Mouse (Mus musculus): ENCODE data around the gene Pitpnb. TPM values are rescaled to one million over a fixed set of nuclear protein-coding genes. Genes with fewer than 3 reads are reported as not detected.
A peak's percentile ranks its signal among the peaks of the same experiment; 100 is the strongest.

Pitpnb gene
- polyA plus RNA-seq, 1 experiment from 2014 or later = 130 TPM

DNA sequence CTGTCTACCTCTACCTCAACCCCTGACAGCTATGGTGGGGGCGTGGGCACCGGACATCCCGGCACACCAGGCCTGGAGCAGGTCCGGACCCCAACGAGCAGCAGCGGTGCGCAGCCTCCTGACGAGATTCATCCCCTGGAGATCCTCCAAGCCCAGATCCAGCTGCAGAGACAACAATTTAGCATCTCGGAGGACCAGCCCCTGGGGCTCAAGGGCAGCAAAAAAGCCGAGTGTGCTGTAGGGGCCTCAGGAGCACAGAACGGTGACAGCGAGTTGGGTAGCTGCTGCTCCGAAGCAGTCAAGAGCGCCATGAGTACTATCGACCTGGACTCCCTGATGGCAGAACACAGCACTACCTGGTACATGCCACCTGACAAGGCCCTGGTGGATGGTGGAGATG, 90.9 kb downstream of the Pitpnb start:
- Histone ChIP-seq H3K27me3 (ENCODE audit: poor library complexity, severe bottlenecking) (peaks cover 40% of the 10 kb centered on the region), H3K27ac (peak overlapping the region; percentile 99), H3K4me3 (peak overlapping the region; percentile 97), H3K4me1 (peaks cover 92% of the 10 kb centered on the region), H3K9me3 (no peaks in the 10 kb centered on the region), H3K36me3 (replicated peaks) (peaks cover 81% of the 10 kb centered on the region)
- WGBS = 72% methylated on average over 15 of the region's 15 CpGs
- DNase-seq (ENCODE audit: extremely low spot score, low spot score) = no peak

GRCm38 (mm10) chr5:111422058-111422800, 91.7 kb downstream of the Pitpnb start:
- DNase-seq (ENCODE audit: extremely low spot score, low spot score) = no peak
- WGBS = 67% methylated on average over 8 of the region's 8 CpGs

GRCm38 (mm10) chr5:111423011-111423410, 92.4 kb downstream of the Pitpnb start:
- peak overlapping the region; percentile 97 for H3K4me3 ChIP-seq
- H3K9me3 ChIP-seq = no peaks in the 10 kb centered on the region
- peaks cover 97% of the 10 kb centered on the region for H3K36me3 ChIP-seq (replicated peaks)
- H3K27me3 ChIP-seq (ENCODE audit: poor library complexity, severe bottlenecking) = peaks cover 36% of the 10 kb centered on the region
- H3K4me1 ChIP-seq = peaks cover 98% of the 10 kb centered on the region
- no peak for DNase-seq (ENCODE audit: extremely low spot score, low spot score)
- WGBS = 69% methylated on average over 10 of the region's 10 CpGs
- peak overlapping the region; percentile 99 for H3K27ac ChIP-seq

More at GRCm38 (mm10) chr5:111422058-111422800, 91.7 kb downstream of the Pitpnb start:
- peaks cover 36% of the 10 kb centered on the region for H3K27me3 ChIP-seq (ENCODE audit: poor library complexity, severe bottlenecking)
- peaks cover 94% of the 10 kb centered on the region for H3K4me1 ChIP-seq
- H3K36me3 ChIP-seq (replicated peaks) = peaks cover 89% of the 10 kb centered on the region
- peak overlapping the region; percentile 97 for H3K4me3 ChIP-seq
- H3K27ac ChIP-seq = peak overlapping the region; percentile 99
- no peaks in the 10 kb centered on the region for H3K9me3 ChIP-seq

GRCm38 (mm10) chr5:111423616-111424015, 93.1 kb downstream of the Pitpnb start:
- Histone ChIP-seq H3K4me3 (peak overlapping the region; percentile 97), H3K9me3 (no peaks in the 10 kb centered on the region), H3K36me3 (replicated peaks) (peaks cover 99% of the 10 kb centered on the region), H3K27me3 (ENCODE audit: poor library complexity, severe bottlenecking) (peaks cover 31% of the 10 kb centered on the region), H3K27ac (peak overlapping the region; percentile 99), H3K4me1 (peaks cover 98% of the 10 kb centered on the region)
- 90% methylated on average over 4 of the region's 4 CpGs for WGBS
- no peak for DNase-seq (ENCODE audit: extremely low spot score, low spot score)

DNA sequence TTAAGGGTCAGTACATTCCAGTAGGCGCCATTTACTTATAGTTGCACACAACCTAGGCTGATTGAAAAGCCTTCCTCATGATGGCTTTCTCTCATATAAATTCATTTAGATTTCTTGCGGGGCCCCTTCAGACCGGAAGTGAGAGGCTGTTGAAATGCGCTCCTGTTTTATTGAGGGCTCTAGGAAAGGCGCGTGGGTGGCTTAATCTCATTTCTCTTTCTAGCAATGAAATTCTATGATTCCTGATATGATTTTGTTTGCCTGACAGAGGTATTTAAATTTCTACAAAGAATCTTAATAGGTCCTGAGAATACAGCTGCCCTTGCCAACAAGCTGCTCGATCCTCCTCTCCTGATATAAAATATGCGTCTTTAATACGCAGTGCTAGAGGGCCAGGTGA, 95.2 kb downstream of the Pitpnb start:
- Histone ChIP-seq H3K4me3 (no peak overlapping the region), H3K27ac (no peak overlapping the region), H3K36me3 (replicated peaks) (peaks cover 95% of the 10 kb centered on the region), H3K27me3 (ENCODE audit: poor library complexity, severe bottlenecking) (peaks cover 9% of the 10 kb centered on the region), H3K4me1 (peaks cover 98% of the 10 kb centered on the region), H3K9me3 (no peaks in the 10 kb centered on the region)
- no peak for DNase-seq (ENCODE audit: extremely low spot score, low spot score)
- 92% methylated on average over 9 of the region's 9 CpGs for WGBS

GRCm38 (mm10) chr5:111426249-111426648, 95.7 kb downstream of the Pitpnb start:
- H3K36me3 ChIP-seq (replicated peaks) = peaks cover 95% of the 10 kb centered on the region
- peaks cover 5% of the 10 kb centered on the region for H3K27me3 ChIP-seq (ENCODE audit: poor library complexity, severe bottlenecking)
- DNase-seq (ENCODE audit: extremely low spot score, low spot score) = no peak
- H3K27ac ChIP-seq = 0 out of 2 replicates have a peak overlapping the region, but pooled peaks have one; percentile 44
- H3K9me3 ChIP-seq = no peaks in the 10 kb centered on the region
- peaks cover 98% of the 10 kb centered on the region for H3K4me1 ChIP-seq
- 71% methylated on average over 5 of the region's 5 CpGs for WGBS
- peak overlapping the region; percentile 6; the same call in 1 of the 2 replicates for H3K4me3 ChIP-seq

DNA sequence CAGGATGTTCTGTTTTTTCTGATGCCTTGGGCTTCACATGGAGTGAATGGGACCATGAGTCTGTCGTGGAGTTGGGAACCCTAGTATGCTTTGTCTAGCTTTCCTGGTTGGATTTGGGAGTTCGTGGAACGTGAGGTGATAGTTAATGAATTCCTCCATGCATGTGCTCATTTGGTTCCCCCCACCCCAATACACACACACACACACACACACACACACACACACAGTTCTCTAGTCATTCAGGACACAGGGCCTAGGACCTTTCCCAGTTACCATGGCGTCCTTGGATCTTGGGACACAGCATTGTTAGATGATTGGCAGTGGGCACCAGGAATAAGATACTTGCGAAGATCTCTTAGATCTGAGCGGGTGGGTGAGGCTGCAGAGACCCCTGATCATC, 98.3 kb downstream of the Pitpnb start:
- Histone ChIP-seq H3K4me1 (peaks cover 98% of the 10 kb centered on the region), H3K27ac (peak overlapping the region; percentile 73; the same call in 1 of the 2 replicates), H3K36me3 (replicated peaks) (peaks cover 90% of the 10 kb centered on the region), H3K27me3 (ENCODE audit: poor library complexity, severe bottlenecking) (no peaks in the 10 kb centered on the region), H3K4me3 (0 out of 2 replicates have a peak overlapping the region, but pooled peaks have one; percentile 5), H3K9me3 (no peaks in the 10 kb centered on the region)
- no peak for DNase-seq (ENCODE audit: extremely low spot score, low spot score)
- WGBS = 66% methylated on average over 6 of the region's 6 CpGs

DNA sequence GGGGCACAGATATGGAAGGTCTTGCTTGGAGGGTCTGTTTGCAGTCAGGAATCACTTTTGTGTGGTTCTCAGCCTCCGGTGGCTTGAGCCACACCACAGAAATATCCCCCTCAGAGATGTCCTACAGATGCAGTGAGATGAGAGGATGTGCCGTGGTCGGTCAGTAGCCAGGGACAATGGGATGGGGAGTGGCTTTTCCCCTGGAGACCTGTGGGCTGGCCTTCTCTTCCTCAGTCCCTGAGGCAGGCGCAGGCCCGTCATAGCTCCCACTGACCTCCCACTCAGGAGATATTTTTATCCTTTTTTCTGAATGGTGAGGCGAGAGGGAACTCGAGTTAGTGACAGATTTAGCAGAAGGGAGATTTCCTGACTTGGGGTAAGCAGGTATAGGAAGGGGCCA, 99.2 kb downstream of the Pitpnb start:
- no peaks in the 10 kb centered on the region for H3K27me3 ChIP-seq (ENCODE audit: poor library complexity, severe bottlenecking)
- H3K4me3 ChIP-seq = peak overlapping the region; percentile 19
- no peak for DNase-seq (ENCODE audit: extremely low spot score, low spot score)
- H3K36me3 ChIP-seq (replicated peaks) = peaks cover 90% of the 10 kb centered on the region
- peaks cover 98% of the 10 kb centered on the region for H3K4me1 ChIP-seq
- H3K27ac ChIP-seq = peak overlapping the region; percentile 73
- 37% methylated on average over 7 of the region's 7 CpGs for WGBS
- H3K9me3 ChIP-seq = no peaks in the 10 kb centered on the region

DNA sequence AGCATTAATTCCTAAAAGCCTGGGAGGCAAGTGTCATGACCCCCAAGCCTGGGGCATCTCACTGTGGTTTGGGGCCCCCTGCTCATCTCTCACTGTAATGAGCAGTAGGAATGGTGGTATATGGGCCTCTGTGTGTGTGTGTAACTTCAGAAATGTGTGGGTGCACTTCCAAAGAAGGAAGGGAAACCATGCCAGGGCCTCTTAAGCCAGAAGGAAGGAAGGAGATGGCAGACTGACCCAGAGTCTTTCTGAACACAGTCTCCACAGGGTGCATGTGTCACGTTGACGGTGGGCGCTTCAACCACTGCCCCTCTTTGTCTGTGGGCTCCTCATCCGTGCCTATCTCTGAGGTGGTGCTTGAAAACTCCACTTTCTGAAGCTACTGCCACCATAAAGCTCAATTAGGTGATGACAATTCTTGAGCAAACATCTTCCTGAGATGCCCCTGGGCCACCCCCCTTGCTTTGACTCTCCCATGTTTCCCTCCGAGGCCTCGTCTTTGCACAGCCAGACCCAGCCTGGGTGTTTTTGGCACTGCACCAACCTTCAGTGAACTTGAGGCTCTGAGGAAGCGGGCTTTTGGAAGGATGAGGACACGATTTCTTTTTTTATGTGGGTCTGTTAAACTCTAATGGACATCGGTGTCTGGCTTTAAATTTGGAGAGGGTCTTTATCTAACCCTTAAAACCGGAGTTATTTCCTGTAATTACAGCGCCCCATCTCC, 100.6 kb downstream of the Pitpnb start:
- Histone ChIP-seq H3K9me3 (no peaks in the 10 kb centered on the region), H3K36me3 (replicated peaks) (peaks cover 91% of the 10 kb centered on the region), H3K27me3 (ENCODE audit: poor library complexity, severe bottlenecking) (no peaks in the 10 kb centered on the region), H3K4me3 (no peak overlapping the region), H3K27ac (0 out of 2 replicates have a peak overlapping the region, but pooled peaks have one; percentile 41), H3K4me1 (peaks cover 100% of the 10 kb centered on the region)
- 82% methylated on average over 11 of the region's 11 CpGs for WGBS
- DNase-seq (ENCODE audit: extremely low spot score, low spot score) = no peak

DNA sequence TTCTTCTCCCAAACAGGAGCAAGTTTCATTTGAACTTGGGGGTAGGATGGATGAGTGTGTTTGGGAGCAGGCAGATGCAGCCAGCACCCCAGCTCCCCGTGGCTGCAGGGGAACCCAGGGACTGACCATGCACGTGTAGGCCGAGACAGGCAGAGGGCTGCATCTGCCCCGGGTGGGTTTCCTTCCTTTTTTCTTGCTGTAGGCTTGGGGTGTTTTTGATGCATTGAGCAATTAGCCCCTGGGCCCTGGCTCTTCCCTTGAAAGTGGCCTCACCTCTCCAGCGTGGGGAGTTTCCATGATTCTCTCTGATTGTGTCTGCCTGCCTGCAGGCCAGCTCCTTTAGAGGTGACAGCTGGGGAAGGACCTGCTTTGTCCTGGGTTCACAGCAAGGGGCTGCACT, 102.3 kb downstream of the Pitpnb start:
- 43% methylated on average over 5 of the region's 5 CpGs for WGBS
- H3K9me3 ChIP-seq = no peaks in the 10 kb centered on the region
- 0 out of 2 replicates have a peak overlapping the region, but pooled peaks have one; percentile 11 for H3K27ac ChIP-seq
- H3K36me3 ChIP-seq (replicated peaks) = peaks cover 91% of the 10 kb centered on the region
- no peak overlapping the region for H3K4me3 ChIP-seq
- peaks cover 100% of the 10 kb centered on the region for H3K4me1 ChIP-seq
- DNase-seq (ENCODE audit: extremely low spot score, low spot score) = no peak
- no peaks in the 10 kb centered on the region for H3K27me3 ChIP-seq (ENCODE audit: poor library complexity, severe bottlenecking)

GRCm38 (mm10) chr5:111434342-111434842, 103.8 kb downstream of the Pitpnb start:
- no peaks in the 10 kb centered on the region for H3K9me3 ChIP-seq
- DNase-seq (ENCODE audit: extremely low spot score, low spot score) = no peak
- H3K27me3 ChIP-seq (ENCODE audit: poor library complexity, severe bottlenecking) = no peaks in the 10 kb centered on the region
- no peak overlapping the region for H3K4me3 ChIP-seq
- H3K27ac ChIP-seq = no peak overlapping the region; the same call in 1 of the 2 replicates
- peaks cover 91% of the 10 kb centered on the region for H3K4me1 ChIP-seq
- H3K36me3 ChIP-seq (replicated peaks) = peaks cover 91% of the 10 kb centered on the region
- 67% methylated on average over 16 of the region's 16 CpGs for WGBS

DNA sequence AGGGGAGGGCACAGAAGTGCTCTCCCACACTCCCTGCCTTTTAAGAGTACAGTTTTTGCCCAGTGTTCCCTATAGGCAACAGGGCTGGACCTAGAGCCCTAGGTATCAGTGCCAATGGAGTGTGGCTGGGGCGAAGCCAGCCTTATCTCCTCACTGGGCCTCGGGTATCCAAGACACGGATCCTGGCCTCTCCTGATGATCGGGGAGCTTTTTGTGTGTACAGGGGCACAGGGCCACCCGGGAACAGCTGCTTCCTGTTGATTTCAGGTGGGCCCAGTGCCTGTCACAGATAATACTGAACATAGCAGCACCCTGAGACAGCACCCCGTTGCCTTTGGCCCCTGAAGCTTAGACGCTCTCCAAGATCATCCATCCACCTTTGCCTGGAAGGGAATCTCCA, 105.7 kb downstream of the Pitpnb start:
- DNase-seq (ENCODE audit: extremely low spot score, low spot score) = no peak
- Histone ChIP-seq H3K4me1 (peaks cover 82% of the 10 kb centered on the region), H3K36me3 (replicated peaks) (peaks cover 95% of the 10 kb centered on the region), H3K27me3 (ENCODE audit: poor library complexity, severe bottlenecking) (no peaks in the 10 kb centered on the region), H3K27ac (peak overlapping the region; percentile 40; the same call in 1 of the 2 replicates), H3K4me3 (no peak overlapping the region), H3K9me3 (no peaks in the 10 kb centered on the region)
- WGBS = 81% methylated on average over 7 of the region's 7 CpGs

All from forebrain, embryonic 10.5 days (tissue).